30 mouse cellular contexts compared by ENCODE assay signal in genomic region chr5:31121111-31121510, GRCm38 (mm10). TPM values are rescaled to one million over a fixed set of nuclear protein-coding genes. Genes with fewer than 3 reads are reported as not detected.
DNase-seq lines count a peak whose midpoint lies in the region; ATAC-seq and TF ChIP-seq lines count a peak whose summit lies in the region.
"Had no signal": no experiment of that assay in that cellular context is flagged by ENCODE, and none has a peak within 500 bp of the region (broad histone marks: within the 10 kb centered on the region; RNA-seq: fewer than 3 reads in every experiment).

No protein-coding gene starts in this region.

- intact Hi-C loops in gastrocnemius, adult 2 months (cut with DNase I) = no loop called here
- intact Hi-C loops in left cerebral cortex, postnatal 14 days (cut with DNase I) = loop anchor here (5.0 kb wide), 1 partner anchor 39 kb away; no protein-coding TSS in a partner anchor

- H3K27ac ChIP-seq in gastrocnemius, adult 2 months = peak overlapping the region; percentile 25
- H3K27ac ChIP-seq in MEL (ENCODE audit: control insufficient read depth, low read depth, low read length) = no peak overlapping the region
- H3K27ac ChIP-seq in midbrain, embryonic 14.5 days (replicated peaks; ENCODE audit: low read depth, low read length) = no peak overlapping the region
- H3K27ac ChIP-seq: embryonic facial prominence, embryonic 12.5 days; forebrain, embryonic 15.5 days; layer of hippocampus, adult 2 months; limb, embryonic 15.5 days; liver, embryonic 15.5 days; macrophage; midbrain, embryonic 10.5 days; neural tube, embryonic 12.5 days had no signal

- no peak overlapping the region for H3K9ac ChIP-seq in MEL (ENCODE audit: control insufficient read depth, low read depth, low read length, poor library complexity, severe bottlenecking)
- H3K9ac ChIP-seq in midbrain, embryonic 14.5 days (replicated peaks; ENCODE audit: low read length) = no peak overlapping the region
- H3K9ac ChIP-seq: embryonic facial prominence, embryonic 12.5 days; forebrain, embryonic 15.5 days; limb, embryonic 15.5 days; liver, embryonic 15.5 days; neural tube, embryonic 12.5 days had no signal

- WGBS in midbrain, embryonic 14.5 days = 89% methylated on average over 8 of the region's 8 CpGs

- H3K9me3 ChIP-seq in MEL (replicated peaks; ENCODE audit: insufficient read depth, low read length) = no peaks in the 10 kb centered on the region
- H3K9me3 ChIP-seq in midbrain, embryonic 14.5 days (ENCODE audit: control insufficient read depth, low read length) = no peaks in the 10 kb centered on the region
- H3K9me3 ChIP-seq: embryonic facial prominence, embryonic 12.5 days; forebrain, embryonic 15.5 days; limb, embryonic 15.5 days; liver, embryonic 15.5 days; midbrain, embryonic 10.5 days; neural tube, embryonic 12.5 days had no signal

- TF ChIP-seq POLR2A in MEL (IDR thresholded peaks at IDR 0.05; ENCODE audit: control insufficient read depth in 1 of 2, insufficient read depth in 1 of 2, low read depth in 1 of 2, low read length in 2 of 2, poor library complexity in 1 of 2) = no peak

- peaks cover 0 to 5% of the 10 kb centered on the region in 2 experiments; a peak in 1 of 4 replicates for H3K36me3 ChIP-seq in MEL (ENCODE audit: control insufficient read depth in 1 of 2, insufficient read depth in 2 of 2, low read length in 2 of 2)
- no peaks in the 10 kb centered on the region for H3K36me3 ChIP-seq in splenic B cell, adult 2 months (ENCODE audit: control insufficient read depth, insufficient read depth, low read length, poor library complexity, severe bottlenecking)
- H3K36me3 ChIP-seq in midbrain, embryonic 14.5 days (ENCODE audit: control insufficient read depth, insufficient read depth, low read length) = no peaks in the 10 kb centered on the region
- H3K36me3 ChIP-seq: embryonic facial prominence, embryonic 12.5 days; forebrain, embryonic 15.5 days; limb, embryonic 15.5 days; liver, embryonic 15.5 days; midbrain, embryonic 10.5 days; neural tube, embryonic 12.5 days had no signal

- TF ChIP-seq RAD21 in MEL (IDR thresholded peaks at IDR 0.05; ENCODE audit: low read depth, low read length) = no peak

- ATAC-seq in midbrain, embryonic 14.5 days (ENCODE audit: low FRiP score, low TSS enrichment) = no peak
- ATAC-seq: activated CD4-positive, CD25-positive, alpha-beta regulatory T cell, adult 4 months; forebrain, embryonic 15.5 days; Patski had no signal

- peak overlapping the region; percentile 83 for H3K4me3 ChIP-seq in gastrocnemius, adult 2 months
- no peak overlapping the region for H3K4me3 ChIP-seq in MEL (ENCODE audit: control insufficient read depth in 1 of 2, insufficient read depth in 1 of 2, low read depth in 2 of 2, low read length in 2 of 2)
- no peak overlapping the region for H3K4me3 ChIP-seq in midbrain, embryonic 14.5 days (replicated peaks; ENCODE audit: low read depth, low read length)
- H3K4me3 ChIP-seq: embryonic facial prominence, embryonic 12.5 days; erythroblast, embryonic 14.5 days; forebrain, embryonic 15.5 days; layer of hippocampus, adult 2 months; limb, embryonic 15.5 days; liver, embryonic 15.5 days; midbrain, embryonic 10.5 days; neural tube, embryonic 12.5 days had no signal

- no peak for TF ChIP-seq CTCF in gastrocnemius, adult 2 months (IDR thresholded peaks at IDR 0.05)
- TF ChIP-seq CTCF in MEL (IDR thresholded peaks at IDR 0.05 in 2 of 3, conservative IDR thresholded peaks at IDR 0.05 in 1 of 3; ENCODE audit: control insufficient read depth in 1 of 3, insufficient read depth in 1 of 3, low read depth in 2 of 3, low read length in 3 of 3, poor library complexity in 1 of 3, severe bottlenecking in 1 of 3) = no peak

- no peaks in the 10 kb centered on the region for H3K79me2 ChIP-seq in MEL (ENCODE audit: control insufficient read depth, insufficient read depth, low read length, poor library complexity)

- peak; percentile 31 to 43; a peak in 2 of 4 replicates for TF ChIP-seq EP300 in MEL (IDR thresholded peaks at IDR 0.05; ENCODE audit: low read depth in 1 of 2, low read length in 2 of 2)

- H3K4me2 ChIP-seq in midbrain, embryonic 14.5 days (ENCODE audit: low read length) = no peak overlapping the region
- H3K4me2 ChIP-seq: embryonic facial prominence, embryonic 12.5 days; forebrain, embryonic 15.5 days; limb, embryonic 15.5 days; liver, embryonic 15.5 days; neural tube, embryonic 12.5 days had no signal

- peaks cover 8 to 10% of the 10 kb centered on the region in 2 experiments for H3K27me3 ChIP-seq in MEL (ENCODE audit: control insufficient read depth in 1 of 2, insufficient read depth in 2 of 2, low read length in 2 of 2)
- H3K27me3 ChIP-seq in splenic B cell, adult 2 months (ENCODE audit: control insufficient read depth, insufficient read depth, low read length, poor library complexity, severe bottlenecking) = no peaks in the 10 kb centered on the region
- no peaks in the 10 kb centered on the region for H3K27me3 ChIP-seq in midbrain, embryonic 14.5 days (ENCODE audit: control insufficient read depth, insufficient read depth, low read length)
- H3K27me3 ChIP-seq: embryonic facial prominence, embryonic 12.5 days; forebrain, embryonic 15.5 days had no signal

- no peak for DNase-seq in gastrocnemius, adult 2 months
- no peak for DNase-seq in gastrocnemius, postnatal 4 days (ENCODE audit: low spot score in 2 of 2)
- DNase-seq in MEL (ENCODE audit: low read depth, low spot score) = peak; percentile 77
- DNase-seq in left cerebral cortex, postnatal 14 days (ENCODE audit: low spot score in 2 of 2) = peak; percentile 37 to 68
- DNase-seq in splenic B cell, adult 2 months (ENCODE audit: low read depth, low spot score) = peak; percentile 16
- no peak for DNase-seq in midbrain, embryonic 14.5 days
- no peak for DNase-seq in cerebellum, postnatal 4 days (ENCODE audit: low spot score in 2 of 2)
- DNase-seq: adrenal gland, postnatal 10 days; cerebellum, adult 9-11 months; gastrocnemius, postnatal 14 days; kidney, adult 2 months; kidney, postnatal 14 days; thymus, postnatal 36 days had no signal

- H3K4me1 ChIP-seq in MEL (ENCODE audit: control insufficient read depth in 1 of 2, insufficient read depth in 2 of 2, low read length in 2 of 2) = peaks cover 2 to 7% of the 10 kb centered on the region in 2 experiments; a peak in 3 of 4 replicates
- no peaks in the 10 kb centered on the region for H3K4me1 ChIP-seq in midbrain, embryonic 14.5 days (ENCODE audit: control insufficient read depth, insufficient read depth, low read length)
- H3K4me1 ChIP-seq: embryonic facial prominence, embryonic 12.5 days; forebrain, embryonic 15.5 days; limb, embryonic 15.5 days; liver, embryonic 15.5 days; neural tube, embryonic 12.5 days had no signal

TF ChIP-seq in MEL, 35 proteins besides CTCF, POLR2A, EP300 and RAD21 (continues in another document):
- TF ChIP-seq GABPA (IDR thresholded peaks at IDR 0.05; ENCODE audit: low read depth, low read length) (no peak), GATA1 (IDR thresholded peaks at IDR 0.05; ENCODE audit: low read depth, low read length) (peak; percentile 46; the same call in 1 of the 2 replicates), SMC3 (IDR thresholded peaks at IDR 0.05; ENCODE audit: low read depth, low read length) (no peak), TAL1 (IDR thresholded peaks at IDR 0.05; ENCODE audit: low read length) (no peak), MEF2A (IDR thresholded peaks at IDR 0.05; ENCODE audit: extremely low read depth, insufficient replicate concordance, low read depth, low read length, poor library complexity, severe bottlenecking) (no peak), ZKSCAN1 (IDR thresholded peaks at IDR 0.05; ENCODE audit: low read depth, low read length) (no peak), ZC3H11A (IDR thresholded peaks at IDR 0.05; ENCODE audit: low read depth, low read length) (no peak), ELF1 (IDR thresholded peaks at IDR 0.05; ENCODE audit: low read depth, low read length) (no peak), E2F4 (IDR thresholded peaks at IDR 0.05; ENCODE audit: borderline replicate concordance, low read depth, low read length) (no peak)

RNA-seq across cellular contexts. Expression of gene Trim54, which starts 4.6 kb away (rescaled TPM):
- 100 to 1,000 TPM; 356 to 504 TPM for total RNA-seq in gastrocnemius, adult 2 months (2021)
- total RNA-seq in gastrocnemius, postnatal 4 days (2021) = 100 to 1,000 TPM; 139 to 160 TPM
- total RNA-seq in MEL (2012; rRNA removed) = not detected in 2 replicates
- not detected for polyA plus RNA-seq in MEL (2012; ENCODE audit: insufficient read depth in 1 of 2, insufficient read length in 2 of 2, low read depth in 1 of 2, low replicate concordance in 2 of 2, missing spikeins in 1 of 2)
- total RNA-seq in left cerebral cortex, postnatal 14 days (2021) = 1 to 10 TPM; 1.9 to 2.0 TPM
- polyA plus RNA-seq in midbrain, embryonic 14.5 days (2014; fragmentation: Nextera tagmentation; extraction: Ambion mirVana) = not detected in 2 replicates
- total RNA-seq: hematopoietic stem cell, adult 5-6 weeks; layer of hippocampus, adult 2 months had no signal
- polyA plus RNA-seq: activated CD4-positive, CD25-positive, alpha-beta regulatory T cell, adult 4 months; erythroblast, embryonic 14.5 days; forebrain, embryonic 15.5 days; macrophage; midbrain, embryonic 10.5 days; Patski had no signal

RNA-seq across cellular contexts. Expression of gene Slc30a3, which starts 13.1 kb away (rescaled TPM):
- not detected for total RNA-seq in gastrocnemius, adult 2 months (2021)
- total RNA-seq in gastrocnemius, postnatal 4 days (2021) = not detected
- total RNA-seq in MEL (2012; rRNA removed) = not detected in 2 replicates
- not detected for polyA plus RNA-seq in MEL (2012; ENCODE audit: insufficient read depth in 1 of 2, insufficient read length in 2 of 2, low read depth in 1 of 2, low replicate concordance in 2 of 2, missing spikeins in 1 of 2)
- 100 to 1,000 TPM; 148 to 193 TPM for total RNA-seq in left cerebral cortex, postnatal 14 days (2021)
- polyA plus RNA-seq in midbrain, embryonic 14.5 days (2014; fragmentation: Nextera tagmentation; extraction: Ambion mirVana) = 19.8 and 20.0 TPM in 2 replicates
- total RNA-seq: hematopoietic stem cell, adult 5-6 weeks had no signal
- polyA plus RNA-seq: activated CD4-positive, CD25-positive, alpha-beta regulatory T cell, adult 4 months; erythroblast, embryonic 14.5 days; macrophage had no signal

RNA-seq across cellular contexts. Expression of gene Dnajc5g, which starts 15.0 kb away (rescaled TPM):
- total RNA-seq in gastrocnemius, adult 2 months (2021) = not detected
- not detected for total RNA-seq in gastrocnemius, postnatal 4 days (2021)
- total RNA-seq in MEL (2012; rRNA removed) = not detected in 2 replicates
- not detected for polyA plus RNA-seq in MEL (2012; ENCODE audit: insufficient read depth in 1 of 2, insufficient read length in 2 of 2, low read depth in 1 of 2, low replicate concordance in 2 of 2, missing spikeins in 1 of 2)
- total RNA-seq in left cerebral cortex, postnatal 14 days (2021) = not detected
- polyA plus RNA-seq in midbrain, embryonic 14.5 days (2014; fragmentation: Nextera tagmentation; extraction: Ambion mirVana) = not detected in 2 replicates
- total RNA-seq: adrenal gland, postnatal 10 days; gastrocnemius, postnatal 14 days; hematopoietic stem cell, adult 5-6 weeks; layer of hippocampus, adult 2 months; left cerebral cortex, adult 8-10 months had no signal
- polyA plus RNA-seq: brain, embryonic 14.5 days; C2C12; embryonic facial prominence, embryonic 12.5 days; erythroblast, embryonic 14.5 days; forebrain, embryonic 15.5 days; heart, embryonic 16.5 days; kidney, adult 2 months; limb, embryonic 15.5 days; liver, embryonic 15.5 days; lung, embryonic 16.5 days; macrophage; midbrain, embryonic 10.5 days; neural tube, embryonic 12.5 days; Patski had no signal

RNA-seq across cellular contexts. Expression of gene Ucn, which starts 17.5 kb away (rescaled TPM):
- total RNA-seq in gastrocnemius, adult 2 months (2021) = not detected
- under 1 TPM in 1 of 2 experiments, not detected in 1; 0.62 TPM for total RNA-seq in gastrocnemius, postnatal 4 days (2021)
- total RNA-seq in MEL (2012; rRNA removed) = not detected in 2 replicates
- not detected for polyA plus RNA-seq in MEL (2012; ENCODE audit: insufficient read depth in 1 of 2, insufficient read length in 2 of 2, low read depth in 1 of 2, low replicate concordance in 2 of 2, missing spikeins in 1 of 2)
- total RNA-seq in left cerebral cortex, postnatal 14 days (2021) = 1 to 10 TPM; 2.5 to 2.7 TPM
- not detected in 2 replicates for polyA plus RNA-seq in midbrain, embryonic 14.5 days (2014; fragmentation: Nextera tagmentation; extraction: Ambion mirVana)
- total RNA-seq: adrenal gland, postnatal 10 days; gastrocnemius, postnatal 14 days; hematopoietic stem cell, adult 5-6 weeks; layer of hippocampus, adult 2 months had no signal
- polyA plus RNA-seq: activated CD4-positive, CD25-positive, alpha-beta regulatory T cell, adult 4 months; brain, embryonic 14.5 days; C2C12; embryonic facial prominence, embryonic 12.5 days; erythroblast, embryonic 14.5 days; forebrain, embryonic 15.5 days; heart, embryonic 16.5 days; kidney, adult 2 months; limb, embryonic 15.5 days; liver, embryonic 15.5 days; lung, embryonic 16.5 days; macrophage; midbrain, embryonic 10.5 days; neural tube, embryonic 12.5 days; Patski had no signal

RNA-seq across cellular contexts. Expression of gene Mpv17, which starts 32.9 kb away (rescaled TPM):
- total RNA-seq in gastrocnemius, adult 2 months (2021) = 10 to 100 TPM; 16.9 to 24.2 TPM
- total RNA-seq in gastrocnemius, postnatal 4 days (2021) = 10 to 100 TPM; 43.4 to 51.8 TPM
- 25.4 and 25.8 TPM in 2 replicates for total RNA-seq in MEL (2012; rRNA removed)
- polyA plus RNA-seq in MEL (2012; ENCODE audit: insufficient read depth in 1 of 2, insufficient read length in 2 of 2, low read depth in 1 of 2, low replicate concordance in 2 of 2, missing spikeins in 1 of 2) = 10 to 100 TPM in 1 of 2 experiments, not detected in 1; 49.9 TPM
- total RNA-seq in left cerebral cortex, postnatal 14 days (2021) = 10 to 100 TPM; 40.5 to 49.8 TPM
- 49.0 and 49.9 TPM in 2 replicates for polyA plus RNA-seq in midbrain, embryonic 14.5 days (2014; fragmentation: Nextera tagmentation; extraction: Ambion mirVana)

Comparison
In these comparisons a context has a peak if more than half of its experiments do, and no peak if none do; other contexts are left out.
1. DNase-seq: peak in MEL (single experiment), left cerebral cortex, postnatal 14 days (2 of 2) and splenic B cell, adult 2 months (single experiment); none in gastrocnemius, adult 2 months (single experiment), gastrocnemius, postnatal 4 days (0 of 2), midbrain, embryonic 14.5 days (single experiment) and cerebellum, postnatal 4 days (0 of 2).
2. RNA of gene Trim54, which starts 4.6 kb away (total RNA-seq): 356 to 504 TPM in gastrocnemius, adult 2 months and 139 to 160 TPM in gastrocnemius, postnatal 4 days; 1.9 to 2.0 TPM in left cerebral cortex, postnatal 14 days and not detected in MEL; every median in the first group is over 10 times any median in the second.
3. RNA of gene Slc30a3, which starts 13.1 kb away (total RNA-seq): 148 to 193 TPM in left cerebral cortex, postnatal 14 days; not detected in gastrocnemius, adult 2 months, not detected in gastrocnemius, postnatal 4 days and not detected in MEL; every median in the first group is over 100 times any median in the second.